Mouse (Mus musculus) hindbrain, embryonic 14.5 days (tissue): ENCODE data around the gene Endou. TPM values are rescaled to one million over a fixed set of nuclear protein-coding genes. Genes with fewer than 3 reads are reported as not detected.

Source experiments
- ATAC-seq: fragments of 200-750 bp; cut with Nextera tagmentation; 2 replicates; pipeline ENCODE4 v1.8.0; 2017; ENCODE audit warnings: moderate number of reproducible peaks, mild to moderate bottlenecking, moderate TSS enrichment, moderate library complexity; ENCODE audit not compliant: low FRiP score
- DNase-seq: peaks from one replicate; pipeline ENCODE4 v3.0.0-alpha.2; 2015; ENCODE audit warnings: low spot score
- H3K27ac ChIP-seq: fragments of 300-500 bp; sonication (generic); 2 replicates; pipeline ENCODE4 v1.5.1; 2014; ENCODE audit warnings: mild to moderate bottlenecking, moderate library complexity
- H3K27me3 ChIP-seq: fragments of 300-500 bp; sonication (generic); 2 replicates; pipeline ENCODE4 v1.6.1; 2014; ENCODE audit warnings: mild to moderate bottlenecking, low read length, mixed read lengths; ENCODE audit not compliant: control insufficient read depth, insufficient read depth
- H3K36me3 ChIP-seq: fragments of 300-500 bp; sonication (generic); replicated peaks from 2 replicates; pipeline ENCODE4 v1.6.1; 2014; ENCODE audit not compliant: control insufficient read depth, insufficient read depth
- H3K4me1 ChIP-seq: fragments of 300-500 bp; sonication (generic); replicated peaks from 2 replicates; pipeline ENCODE4 v1.6.1; 2014; ENCODE audit warnings: antibody characterized with exemption, low read length, mixed read lengths; ENCODE audit not compliant: control insufficient read depth, insufficient read depth
- H3K4me2 ChIP-seq: fragments of 300-500 bp; sonication (generic); replicated peaks from 2 replicates; pipeline ENCODE4 v1.6.1; 2014; ENCODE audit warnings: mild to moderate bottlenecking, moderate library complexity
- H3K4me3 ChIP-seq: fragments of 300-500 bp; sonication (generic); replicated peaks from 2 replicates; pipeline ENCODE4 v1.5.1; 2014; ENCODE audit warnings: mild to moderate bottlenecking, low read length
- H3K9ac ChIP-seq: fragments of 300-500 bp; sonication (generic); 2 replicates; pipeline ENCODE4 v1.6.1; 2014
- H3K9me3 ChIP-seq: fragments of 300-500 bp; sonication (generic); 2 replicates; pipeline ENCODE4 v1.6.1; 2016; ENCODE audit warnings: low read length; ENCODE audit not compliant: control insufficient read depth
- WGBS: fragments of 180-500 bp; shearing (Covaris S2); extraction: QIAGEN DNeasy Blood & Tissue Kit; methylation state at CpG from one replicate; pipeline ENCODE4 v1.1.7; 2014; 5-methylcytosine and 5-hydroxymethylcytosine counted together
- polyA plus RNA-seq: library from polyadenylated mRNA; unstranded; fragments of >200 nt; fragmentation: Nextera tagmentation; extraction: Ambion mirVana; gene quantifications from 2 replicates; pipeline ENCODE4 v1.2.1, GENCODE M21; 2014

Gene Endou
- polyA plus RNA-seq, 1 experiment from 2014 or later, result 0.31 TPM

DNA sequence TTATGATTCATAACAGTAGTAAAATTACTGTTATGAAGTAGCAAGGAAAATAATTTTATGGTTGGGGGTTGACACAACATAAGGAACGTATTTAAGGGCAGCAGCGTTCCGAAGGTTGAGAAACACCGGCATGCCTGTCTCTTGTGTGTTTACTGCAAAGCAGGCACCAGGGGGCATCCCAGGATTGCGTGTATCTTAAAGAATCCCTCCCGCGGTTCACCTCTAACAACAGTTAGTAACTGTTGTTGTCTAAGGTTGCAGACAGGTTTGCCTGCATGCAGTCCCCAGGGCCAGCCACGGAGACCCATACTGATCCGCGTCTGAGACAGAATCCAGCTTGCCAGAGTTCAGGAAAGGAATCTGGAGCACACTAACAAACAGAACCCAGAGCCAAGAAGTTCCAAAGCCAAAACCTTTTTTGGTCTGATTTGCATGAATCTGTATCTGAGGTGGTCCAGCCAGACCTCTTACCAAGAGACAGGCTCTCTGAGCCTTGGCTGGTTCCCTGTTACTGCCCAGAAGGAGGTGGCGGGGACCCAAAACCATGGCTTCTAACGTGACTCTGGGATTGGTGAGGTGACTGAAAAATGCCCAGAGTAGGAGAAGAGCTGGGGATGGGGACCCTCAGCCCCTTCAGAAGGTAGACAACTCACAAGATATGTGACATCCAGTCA lies 13.1 kb downstream of the Endou start:
- WGBS, result 37% methylated on average over 12 of the region's 12 CpGs
- H3K27ac ChIP-seq, result no peak overlapping the region
- H3K4me2 ChIP-seq, result no peak overlapping the region
- 0 out of 2 replicates have a peak overlapping the region, but pooled peaks have one; percentile 16 for H3K9ac ChIP-seq
- H3K9me3 ChIP-seq, result no peaks in the 10 kb centered on the region
- H3K4me1 ChIP-seq, result no peaks in the 10 kb centered on the region
- DNase-seq, result peak; percentile 82
- no peak overlapping the region for H3K4me3 ChIP-seq
- ATAC-seq, result no peak
- no peaks in the 10 kb centered on the region for H3K36me3 ChIP-seq
- no peaks in the 10 kb centered on the region for H3K27me3 ChIP-seq

DNA sequence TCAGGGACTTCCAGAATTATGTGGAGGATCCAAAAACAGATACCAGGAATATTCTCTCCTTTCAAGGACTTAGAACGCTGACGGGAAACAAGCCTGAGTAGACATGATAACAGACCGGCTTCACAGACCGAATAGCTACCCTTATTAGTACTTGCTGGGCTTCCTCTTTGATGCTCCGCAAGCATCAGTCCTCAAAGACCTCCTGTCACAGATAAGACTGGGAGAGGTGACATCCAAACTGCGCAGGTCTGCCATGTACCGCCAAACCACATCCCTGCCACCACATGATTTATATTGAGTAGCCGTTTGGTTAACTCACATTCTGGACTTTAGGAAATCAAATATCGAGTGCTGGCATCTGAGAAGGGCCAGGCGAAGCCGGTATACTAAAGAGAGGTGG lies 14.4 kb downstream of the Endou start:
- DNase-seq, result no peak
- ATAC-seq, result no peak
- Histone ChIP-seq H3K36me3 (no peaks in the 10 kb centered on the region), H3K9me3 (no peaks in the 10 kb centered on the region), H3K9ac (no peak overlapping the region), H3K4me1 (no peaks in the 10 kb centered on the region), H3K4me3 (no peak overlapping the region), H3K4me2 (no peak overlapping the region), H3K27me3 (no peaks in the 10 kb centered on the region), H3K27ac (no peak overlapping the region)
- 94% methylated on average over 11 of the region's 11 CpGs for WGBS

DNA sequence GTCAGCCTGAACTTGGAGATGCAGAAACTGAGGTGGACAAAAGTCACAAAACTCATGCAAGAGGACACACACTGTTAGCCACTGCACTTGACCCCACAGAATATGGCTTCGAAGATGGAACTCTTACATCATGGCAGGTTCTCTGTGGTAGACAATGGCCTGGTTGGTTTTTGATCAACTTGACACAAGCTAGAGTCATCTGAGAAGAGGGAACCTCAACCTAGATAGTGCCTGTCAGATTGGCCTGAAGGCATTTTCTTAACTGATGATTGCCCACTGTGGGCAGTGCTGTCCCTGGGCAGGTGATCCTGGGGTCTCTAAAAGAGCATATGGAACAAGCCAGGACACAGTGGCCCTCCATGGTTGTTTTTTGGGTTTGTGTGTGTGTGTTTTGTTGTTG lies 15.4 kb downstream of the Endou start:
- H3K9ac ChIP-seq, result no peak overlapping the region
- DNase-seq (no peak), ATAC-seq (no peak)
- H3K36me3 ChIP-seq, result no peaks in the 10 kb centered on the region
- H3K27ac ChIP-seq, result no peak overlapping the region
- H3K27me3 ChIP-seq, result no peaks in the 10 kb centered on the region
- no peak overlapping the region for H3K4me2 ChIP-seq
- H3K4me3 ChIP-seq, result no peak overlapping the region
- 95% methylated on average over 1 of the region's 1 CpGs for WGBS
- no peaks in the 10 kb centered on the region for H3K4me1 ChIP-seq
- H3K9me3 ChIP-seq, result no peaks in the 10 kb centered on the region

DNA sequence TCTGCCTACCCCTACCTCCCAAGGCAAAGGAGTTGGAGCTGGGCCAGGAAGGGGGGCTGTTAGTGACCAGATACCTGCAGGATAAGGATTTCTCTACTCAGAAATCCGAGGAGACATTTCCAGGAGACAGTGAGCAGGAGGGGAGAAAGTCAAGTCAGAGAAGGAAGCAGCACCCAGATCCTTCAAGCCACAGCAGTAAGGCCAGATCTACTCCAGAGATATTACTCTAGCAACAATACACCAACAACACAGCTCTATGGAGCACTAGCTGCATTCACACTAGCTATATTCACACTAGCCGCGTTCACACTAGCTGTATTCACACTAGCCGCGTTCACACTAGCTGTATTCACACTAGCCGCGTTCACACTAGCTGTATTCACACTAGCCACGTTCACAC lies 16.1 kb downstream of the Endou start:
- no peak overlapping the region for H3K4me3 ChIP-seq
- no peaks in the 10 kb centered on the region for H3K9me3 ChIP-seq
- WGBS, result 92% methylated on average over 8 of the region's 8 CpGs
- no peaks in the 10 kb centered on the region for H3K36me3 ChIP-seq
- H3K27me3 ChIP-seq, result no peaks in the 10 kb centered on the region
- H3K4me1 ChIP-seq, result no peaks in the 10 kb centered on the region
- no peak overlapping the region for H3K27ac ChIP-seq
- no peak for ATAC-seq
- DNase-seq, result no peak
- no peak overlapping the region for H3K4me2 ChIP-seq
- H3K9ac ChIP-seq, result no peak overlapping the region

DNA sequence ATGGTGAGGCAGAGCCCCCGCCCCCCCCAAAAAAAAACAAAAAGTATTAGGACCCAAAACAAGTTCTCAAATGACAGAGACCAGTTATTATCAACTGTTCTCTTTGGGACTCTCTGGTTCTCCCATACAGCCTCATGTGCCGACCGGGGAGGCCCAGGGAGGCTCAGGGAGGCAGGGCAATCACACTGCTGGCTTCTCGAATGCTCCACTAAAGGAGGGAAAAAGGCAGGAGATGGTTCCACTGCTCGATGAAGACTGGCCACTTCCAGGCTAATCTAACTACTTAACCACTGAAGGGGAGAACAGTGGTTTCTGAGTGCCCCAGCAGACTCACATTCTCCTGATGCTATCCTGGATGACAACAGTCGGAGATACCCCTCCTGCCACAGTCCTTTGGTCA lies 18.6 kb downstream of the Endou start:
- H3K36me3 ChIP-seq, result no peaks in the 10 kb centered on the region
- no peak overlapping the region for H3K4me3 ChIP-seq
- H3K9me3 ChIP-seq, result no peaks in the 10 kb centered on the region
- WGBS, result 78% methylated on average over 6 of the region's 6 CpGs
- no peak for ATAC-seq
- H3K4me1 ChIP-seq, result no peaks in the 10 kb centered on the region
- no peak overlapping the region for H3K9ac ChIP-seq
- H3K4me2 ChIP-seq, result no peak overlapping the region
- no peak for DNase-seq
- no peak overlapping the region for H3K27ac ChIP-seq
- H3K27me3 ChIP-seq, result no peaks in the 10 kb centered on the region

DNA sequence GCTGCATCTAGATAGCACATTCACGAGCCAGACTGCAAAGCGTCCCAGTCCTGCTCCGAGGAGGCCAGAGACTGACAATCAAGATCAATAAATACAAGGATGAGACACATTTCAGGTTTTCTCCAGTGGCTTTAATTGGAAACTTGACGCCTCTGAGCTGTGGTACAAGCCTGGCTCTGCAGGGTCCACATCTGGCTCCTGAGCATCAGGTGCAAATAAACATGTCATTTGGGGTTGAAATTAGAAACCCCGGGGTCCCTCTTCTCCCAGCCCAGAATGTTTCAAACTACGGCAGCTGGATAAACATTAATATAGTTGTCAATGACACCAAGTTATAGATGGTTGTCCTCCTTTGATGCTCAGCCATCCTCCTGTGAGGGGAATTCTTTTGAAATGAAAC lies 20.2 kb downstream of the Endou start:
- peaks cover 5% of the 10 kb centered on the region for H3K4me1 ChIP-seq
- H3K4me3 ChIP-seq, result no peak overlapping the region
- H3K36me3 ChIP-seq, result no peaks in the 10 kb centered on the region
- H3K9me3 ChIP-seq, result no peaks in the 10 kb centered on the region
- DNase-seq (no peak), ATAC-seq (no peak)
- WGBS, result 55% methylated on average over 6 of the region's 6 CpGs
- no peak overlapping the region for H3K9ac ChIP-seq
- H3K27ac ChIP-seq, result no peak overlapping the region
- no peak overlapping the region for H3K4me2 ChIP-seq
- H3K27me3 ChIP-seq, result no peaks in the 10 kb centered on the region

DNA sequence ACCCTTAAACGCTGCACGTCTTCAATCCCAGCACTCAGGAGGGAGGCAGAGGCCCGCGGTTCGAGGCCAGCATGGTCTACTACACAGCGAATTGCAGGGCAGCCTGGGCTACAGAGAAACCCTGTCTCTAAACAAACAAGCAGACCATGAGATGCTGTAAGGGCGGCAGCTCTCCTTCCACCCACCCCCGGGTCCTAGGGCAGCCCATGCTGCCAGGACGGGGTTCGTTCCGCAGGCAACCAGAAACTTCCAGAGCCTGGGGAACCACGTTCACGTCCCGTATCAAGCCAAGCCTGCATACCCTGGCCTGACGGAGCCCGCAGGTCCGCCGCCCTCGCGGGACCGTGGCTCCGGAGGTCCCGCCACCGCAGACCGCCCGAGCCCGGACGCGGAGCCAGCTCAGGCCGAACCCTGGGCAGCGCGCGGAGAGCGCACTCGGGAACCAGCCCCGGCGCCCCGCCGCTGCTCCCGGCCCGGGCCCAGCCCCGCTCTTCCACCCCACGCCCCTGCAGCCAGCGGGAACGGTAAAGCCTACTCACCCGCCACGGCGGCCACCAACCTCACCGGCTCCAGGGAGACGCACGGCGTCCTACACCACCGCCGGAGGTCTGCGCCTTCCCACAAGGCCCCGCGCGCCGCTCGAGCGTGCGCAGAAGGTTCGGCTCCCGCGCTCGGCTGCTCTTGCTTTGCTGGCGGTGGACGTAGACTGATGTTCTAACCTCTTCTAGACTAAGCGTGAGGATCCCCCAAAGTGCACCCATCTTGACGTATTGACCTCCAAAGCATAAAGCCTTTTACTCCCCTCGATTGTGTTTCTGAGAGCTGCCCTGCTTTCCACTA lies 25.7 kb downstream of the Endou start, which contains the start of gene Rpap3:
Gene Rpap3 (minus strand): TSS at position 615 of the 840 bp plus-strand sequence.
- ATAC-seq (peak; percentile 92), DNase-seq (peak; percentile 87)
- Histone ChIP-seq H3K27ac (peak within 1 kb of the TSS; percentile 60), H3K36me3 (peaks cover 28% of the 10 kb centered on the region), H3K4me3 (peak within 1 kb of the TSS; percentile 84), H3K9ac (peak within 1 kb of the TSS; percentile 93), H3K9me3 (no peaks in the 10 kb centered on the region), H3K4me1 (peaks cover 13% of the 10 kb centered on the region), H3K27me3 (no peaks in the 10 kb centered on the region), H3K4me2 (peak within 1 kb of the TSS; percentile 72)
- under 1% methylated on average over 70 of the region's 71 CpGs for WGBS

DNA sequence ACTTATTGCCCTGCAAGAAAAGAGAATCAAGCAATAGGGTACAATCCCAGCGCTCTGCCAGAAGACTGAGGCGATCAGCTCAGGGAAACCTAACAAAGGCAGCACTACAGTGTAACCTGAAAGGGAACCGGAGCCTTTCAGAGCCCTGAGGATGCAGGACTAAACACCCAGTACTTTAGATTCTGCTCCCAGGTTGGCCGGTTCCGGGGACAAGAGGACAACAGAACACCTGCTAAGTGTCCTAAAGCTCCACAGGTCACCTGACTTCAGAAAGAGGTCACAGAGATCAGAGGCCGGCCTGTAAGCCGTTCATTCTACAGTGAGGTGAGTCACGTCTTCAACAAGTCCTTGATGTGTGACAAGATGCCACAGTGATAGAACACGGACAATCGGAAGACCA lies 34.5 kb downstream of the Endou start:
- H3K36me3 ChIP-seq, result peaks cover 93% of the 10 kb centered on the region
- H3K4me1 ChIP-seq, result no peaks in the 10 kb centered on the region
- H3K4me2 ChIP-seq, result no peak overlapping the region
- no peaks in the 10 kb centered on the region for H3K27me3 ChIP-seq
- no peak for ATAC-seq
- WGBS, result 94% methylated on average over 10 of the region's 10 CpGs
- H3K27ac ChIP-seq, result no peak overlapping the region
- no peak overlapping the region for H3K4me3 ChIP-seq
- no peak overlapping the region for H3K9ac ChIP-seq
- DNase-seq, result no peak
- H3K9me3 ChIP-seq, result no peaks in the 10 kb centered on the region

DNA sequence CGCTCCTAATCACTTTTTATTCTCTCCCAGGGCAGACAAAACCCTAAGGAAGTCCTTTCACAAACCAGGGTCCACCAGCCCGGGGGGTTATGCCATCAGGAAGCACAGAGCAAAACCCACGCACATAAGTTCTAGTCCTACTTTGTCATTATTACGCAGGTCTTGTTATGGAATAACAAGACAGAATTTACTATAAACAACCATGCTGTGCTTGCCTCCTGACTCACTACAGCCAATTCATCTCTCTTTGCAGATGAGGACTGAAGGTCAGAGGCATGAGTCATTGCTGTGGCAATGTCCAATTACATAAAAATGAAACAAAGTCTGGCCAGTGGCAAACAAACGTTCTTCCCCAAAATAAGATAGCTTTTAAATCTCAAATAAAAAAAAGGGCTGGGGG lies 37.7 kb downstream of the Endou start:
- DNase-seq (no peak), ATAC-seq (no peak)
- no peaks in the 10 kb centered on the region for H3K9me3 ChIP-seq
- no peaks in the 10 kb centered on the region for H3K4me1 ChIP-seq
- no peak overlapping the region for H3K4me2 ChIP-seq
- no peaks in the 10 kb centered on the region for H3K27me3 ChIP-seq
- no peak overlapping the region for H3K9ac ChIP-seq
- 93% methylated on average over 5 of the region's 5 CpGs for WGBS
- no peak overlapping the region for H3K4me3 ChIP-seq
- H3K27ac ChIP-seq, result no peak overlapping the region
- peaks cover 89% of the 10 kb centered on the region for H3K36me3 ChIP-seq
